In the genomic region with DNA sequence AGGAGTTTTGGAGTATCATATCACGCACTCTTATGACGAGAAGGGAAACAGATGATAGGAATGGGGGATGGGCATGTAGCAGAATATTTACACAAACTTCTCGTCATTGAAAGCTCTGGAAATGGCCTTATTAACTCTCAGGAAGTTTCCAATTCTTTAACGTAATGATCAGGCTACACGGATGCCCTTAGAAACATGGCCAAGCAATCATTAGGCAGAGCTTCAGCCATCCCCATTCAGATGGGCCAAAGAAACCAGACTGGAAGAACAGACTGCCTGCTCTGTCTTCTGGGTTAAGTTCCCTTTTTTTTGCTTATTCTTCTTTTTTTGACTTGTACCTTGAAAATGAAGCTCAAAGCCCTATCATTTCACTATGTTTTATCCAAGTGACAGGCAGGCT, we compare ENCODE assay signal across 19 mouse cellular contexts. TPM values are rescaled to one million over a fixed set of nuclear protein-coding genes. Genes with fewer than 3 reads are reported as not detected.
"Had no signal": no experiment of that assay in that cellular context is flagged by ENCODE, and none has a peak within 500 bp of the region (broad histone marks: within the 10 kb centered on the region; RNA-seq: fewer than 3 reads in every experiment).

No protein-coding gene starts in this region.

- H3K36me3 ChIP-seq: lung, embryonic 15.5 days; midbrain, embryonic 13.5 days; midbrain, embryonic 15.5 days; neural tube, embryonic 12.5 days; stomach, embryonic 15.5 days had no signal

- H3K9me3 ChIP-seq: lung, embryonic 15.5 days; midbrain, embryonic 13.5 days; midbrain, embryonic 15.5 days; neural tube, embryonic 12.5 days; stomach, embryonic 15.5 days had no signal

- H3K27ac ChIP-seq: lung, embryonic 15.5 days; macrophage; midbrain, embryonic 13.5 days; midbrain, embryonic 15.5 days; neural tube, embryonic 12.5 days; stomach, embryonic 15.5 days; stomach, postnatal 0 days had no signal

- H3K4me3 ChIP-seq: lung, embryonic 15.5 days; megakaryocyte, embryonic 14.5 days; midbrain, embryonic 13.5 days; midbrain, embryonic 15.5 days; neural tube, embryonic 12.5 days; stomach, embryonic 15.5 days had no signal

- H3K27me3 ChIP-seq: lung, embryonic 15.5 days; midbrain, embryonic 15.5 days; neural tube, embryonic 12.5 days; stomach, embryonic 15.5 days had no signal

- H3K4me1 ChIP-seq: midbrain, embryonic 15.5 days; neural tube, embryonic 12.5 days; stomach, embryonic 15.5 days had no signal

- H3K4me2 ChIP-seq: lung, embryonic 15.5 days; midbrain, embryonic 11.5 days; midbrain, embryonic 13.5 days; midbrain, embryonic 15.5 days; neural tube, embryonic 12.5 days; stomach, embryonic 15.5 days had no signal

- ATAC-seq: lung, postnatal 0 days; midbrain, embryonic 13.5 days; midbrain, embryonic 15.5 days had no signal

- DNase-seq: lung, adult 2 months; lung, postnatal 14 days; lung, postnatal 36 days; right cerebral cortex, postnatal 14 days; thymus, adult 2 months; thymus, postnatal 25 days; thymus, postnatal 4 days had no signal

- H3K9ac ChIP-seq: lung, embryonic 15.5 days; midbrain, embryonic 13.5 days; midbrain, embryonic 15.5 days; neural tube, embryonic 12.5 days; stomach, embryonic 15.5 days had no signal

RNA-seq across cellular contexts. Expression of a gene that starts 3.7 kb away (rescaled TPM):
- total RNA-seq: monocyte, adult 5-6 weeks had no signal
- polyA plus RNA-seq: spleen, adult 2 months had no signal
